Mouse (Mus musculus) kidney, adult 10 weeks (tissue): Measurements from ENCODE around the gene Rexo1. TPM values are rescaled to one million over a fixed set of nuclear protein-coding genes. Genes with fewer than 3 reads are reported as not detected.

Source experiments
- polyA plus RNA-seq: library from polyadenylated mRNA; stranded (reverse); fragments of 350-450 nt; fragmentation: Illumina TruSeq; extraction: RNeasy Lipid Tissue Mini Kit (QIAGEN cat#74804); gene quantifications from one replicate; pipeline ENCODE4 v1.2.3, GENCODE M21; 2014; ENCODE audit warnings: low read depth, low replicate concordance

Gene Rexo1
- polyA plus RNA-seq = 0.16 TPM

GRCm38 (mm10) chr10:80561116-80561944 is at the start of gene Rexo1:
TSS of gene Rexo1 (minus strand) at chr10:80561560.

GRCm38 (mm10) chr10:80605721-80606120 is 44.4 kb upstream of the Rexo1 start, which contains the start of gene Gm49322:
TSS of gene Gm49322 (plus strand) at chr10:80606021.

GRCm38 (mm10) chr10:80602698-80603325 is 41.5 kb upstream of the Rexo1 start, which contains the start of the genes Scamp4 and Adat3:
TSS of gene Scamp4 (plus strand) at chr10:80602872.
TSS of gene Adat3 (plus strand) at chr10:80602880.

GRCm38 (mm10) chr10:80589879-80590854 is 28.8 kb upstream of the Rexo1 start, which contains the start of gene Abhd17a:
TSS of gene Abhd17a (minus strand) at chr10:80590341.

GRCm38 (mm10) chr10:80577195-80578130 is 16.1 kb upstream of the Rexo1 start, which contains the start of gene Klf16:
TSS of gene Klf16 (minus strand) at chr10:80577321.

GRCm38 (mm10) chr10:80538710-80539394 is 22.5 kb downstream of the Rexo1 start, which contains the start of gene Atp8b3:
TSS of gene Atp8b3 (minus strand) at chr10:80539124.

GRCm38 (mm10) chr10:80494732-80495131 is 66.6 kb downstream of the Rexo1 start, which contains the start of gene Onecut3:
TSS of gene Onecut3 (plus strand) at chr10:80494835.

Other genes starting within 250 kb of the Rexo1 start
- gene 2310011J03Rik, start 241.0 kb downstream of the Rexo1 start, polyA plus RNA-seq = 0.73 TPM
- gene Pcsk4, start 232.1 kb downstream of the Rexo1 start, polyA plus RNA-seq = not detected
- gene Reep6, start 231.6 kb downstream of the Rexo1 start, polyA plus RNA-seq = 1.3 TPM
- 0.12 TPM for gene Adamtsl5, start 213.1 kb downstream of the Rexo1 start, polyA plus RNA-seq
- gene Plk5, start 205.1 kb downstream of the Rexo1 start, polyA plus RNA-seq = not detected
- 2.8 TPM for gene Mex3d, start 173.9 kb downstream of the Rexo1 start, polyA plus RNA-seq
- gene Mbd3, start 162.0 kb downstream of the Rexo1 start, polyA plus RNA-seq = not detected
- gene Uqcr11, start 154.7 kb downstream of the Rexo1 start, polyA plus RNA-seq = not detected
- 1.3 TPM for gene Tcf3, start 127.9 kb downstream of the Rexo1 start, polyA plus RNA-seq
- not detected for gene Onecut3, start 66.7 kb downstream of the Rexo1 start, polyA plus RNA-seq
- gene Atp8b3, start 22.4 kb downstream of the Rexo1 start, polyA plus RNA-seq = not detected
- gene Klf16, start 15.8 kb upstream of the Rexo1 start, polyA plus RNA-seq = 1.5 TPM
- 0.53 TPM for gene Abhd17a, start 28.8 kb upstream of the Rexo1 start, polyA plus RNA-seq
- gene Scamp4, start 41.3 kb upstream of the Rexo1 start, polyA plus RNA-seq = 0.44 TPM
- not detected for gene Adat3, start 41.3 kb upstream of the Rexo1 start, polyA plus RNA-seq
- not detected for gene Gm49322, start 44.5 kb upstream of the Rexo1 start, polyA plus RNA-seq
- 0.53 TPM for gene Csnk1g2, start 61.3 kb upstream of the Rexo1 start, polyA plus RNA-seq
- 0.36 TPM for gene Btbd2, start 95.5 kb upstream of the Rexo1 start, polyA plus RNA-seq
- 1.8 TPM for gene Mknk2, start 116.6 kb upstream of the Rexo1 start, polyA plus RNA-seq
- 1.1 TPM for gene Mob3a, start 140.4 kb upstream of the Rexo1 start, polyA plus RNA-seq
- 0.89 TPM for gene Izumo4, start 140.6 kb upstream of the Rexo1 start, polyA plus RNA-seq
- 7.2 TPM for gene Ap3d1, start 180.7 kb upstream of the Rexo1 start, polyA plus RNA-seq
- gene Dot1l, start 193.6 kb upstream of the Rexo1 start, polyA plus RNA-seq = 1.2 TPM
- 2.2 TPM for gene Sf3a2, start 236.6 kb upstream of the Rexo1 start, polyA plus RNA-seq
- 1.5 TPM for gene Plekhj1, start 237.1 kb upstream of the Rexo1 start, polyA plus RNA-seq
- not detected for gene Amh, start 243.7 kb upstream of the Rexo1 start, polyA plus RNA-seq